Mouse (Mus musculus): ENCODE results near the gene Pdxp.

Pdxp gene

GRCm38 (mm10) chr15:78899740-78900584 lies 13.8 kb upstream of the Pdxp start, which contains the start of gene Sh3bp1:
Gene Sh3bp1, plus strand, starts transcription at chr15:78899768.
- peak; percentile 74 for DNase-seq (ENCODE audit: low spot score)

GRCm38 (mm10) chr15:78900585-78901421 lies 12.9 kb upstream of the Pdxp start:
- no peak for DNase-seq (ENCODE audit: low spot score)

- no peak for DNase-seq (ENCODE audit: low spot score)
These were observed 12.3 kb upstream of the Pdxp start for GRCm38 (mm10) chr15:78901422-78901789.

DNA sequence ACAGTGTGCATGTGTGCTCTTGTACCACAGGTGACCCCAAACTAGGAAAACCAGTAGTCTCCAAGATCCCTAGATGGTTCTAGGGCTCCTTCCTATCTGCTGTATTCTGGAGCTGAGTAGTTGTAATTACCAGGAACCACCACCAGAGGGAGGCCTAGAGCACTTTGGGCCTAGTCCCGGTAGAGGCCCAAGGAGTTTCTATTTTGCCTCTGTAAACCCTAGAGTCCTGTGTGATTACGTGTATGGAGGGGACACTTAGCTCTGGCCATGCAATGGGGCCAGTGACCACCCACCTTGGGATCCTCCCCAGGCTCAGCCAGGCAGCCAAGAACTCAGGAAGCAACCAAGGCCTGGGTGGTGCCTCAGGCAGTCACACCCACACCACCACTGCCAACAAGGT lies 10.5 kb upstream of the Pdxp start:
- peak; percentile 88 for DNase-seq (ENCODE audit: low spot score)

DNA sequence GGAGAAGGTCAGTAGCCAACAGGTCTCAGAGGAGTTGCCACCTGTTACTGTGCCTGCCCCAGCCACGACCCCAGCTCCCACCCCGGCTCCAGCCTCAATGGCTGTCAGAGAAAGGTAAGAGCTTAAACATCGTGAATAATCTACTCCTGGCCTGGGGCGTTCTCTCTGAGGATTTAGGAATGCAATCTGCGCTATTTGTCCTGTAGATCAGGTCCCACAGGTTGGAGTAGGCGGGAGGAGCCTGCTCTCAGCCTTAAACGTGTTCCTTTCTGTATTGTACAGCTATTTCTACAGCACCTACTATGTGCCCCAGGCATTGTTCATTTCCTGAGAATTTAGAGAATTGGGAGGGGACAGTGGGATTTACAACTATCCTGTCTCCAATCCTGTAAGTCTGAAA lies 5.3 kb upstream of the Pdxp start:
- DNase-seq (ENCODE audit: low spot score): no peak

DNA sequence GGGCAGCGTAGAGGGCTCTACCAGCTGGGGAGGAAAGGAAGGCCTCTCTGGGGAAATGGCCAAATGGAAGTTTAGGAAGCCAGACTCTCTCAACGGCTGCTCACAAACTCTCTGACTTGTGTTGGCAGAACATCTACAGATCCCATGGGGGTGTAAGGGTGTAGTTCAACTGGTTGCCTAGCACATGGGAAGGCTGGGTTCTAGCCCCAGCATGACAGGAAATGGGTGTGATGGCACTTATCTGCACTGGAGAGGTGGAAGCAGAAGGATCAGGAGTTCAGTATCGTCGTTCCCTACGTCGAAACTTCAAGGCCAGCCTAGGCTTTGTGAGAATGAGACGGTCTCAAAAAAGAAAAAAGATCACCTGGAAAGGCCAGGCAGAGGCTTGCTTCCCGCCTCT lies 4.7 kb upstream of the Pdxp start:
- no peak for DNase-seq (ENCODE audit: low spot score)

- peak; percentile 69 for DNase-seq (ENCODE audit: low spot score)
These were observed 1.7 kb upstream of the Pdxp start for GRCm38 (mm10) chr15:78912040-78912439.

GRCm38 (mm10) chr15:78914091-78914822 lies 538 bp downstream of the Pdxp start:
- peak; percentile 54 for DNase-seq (ENCODE audit: low spot score)

DNA sequence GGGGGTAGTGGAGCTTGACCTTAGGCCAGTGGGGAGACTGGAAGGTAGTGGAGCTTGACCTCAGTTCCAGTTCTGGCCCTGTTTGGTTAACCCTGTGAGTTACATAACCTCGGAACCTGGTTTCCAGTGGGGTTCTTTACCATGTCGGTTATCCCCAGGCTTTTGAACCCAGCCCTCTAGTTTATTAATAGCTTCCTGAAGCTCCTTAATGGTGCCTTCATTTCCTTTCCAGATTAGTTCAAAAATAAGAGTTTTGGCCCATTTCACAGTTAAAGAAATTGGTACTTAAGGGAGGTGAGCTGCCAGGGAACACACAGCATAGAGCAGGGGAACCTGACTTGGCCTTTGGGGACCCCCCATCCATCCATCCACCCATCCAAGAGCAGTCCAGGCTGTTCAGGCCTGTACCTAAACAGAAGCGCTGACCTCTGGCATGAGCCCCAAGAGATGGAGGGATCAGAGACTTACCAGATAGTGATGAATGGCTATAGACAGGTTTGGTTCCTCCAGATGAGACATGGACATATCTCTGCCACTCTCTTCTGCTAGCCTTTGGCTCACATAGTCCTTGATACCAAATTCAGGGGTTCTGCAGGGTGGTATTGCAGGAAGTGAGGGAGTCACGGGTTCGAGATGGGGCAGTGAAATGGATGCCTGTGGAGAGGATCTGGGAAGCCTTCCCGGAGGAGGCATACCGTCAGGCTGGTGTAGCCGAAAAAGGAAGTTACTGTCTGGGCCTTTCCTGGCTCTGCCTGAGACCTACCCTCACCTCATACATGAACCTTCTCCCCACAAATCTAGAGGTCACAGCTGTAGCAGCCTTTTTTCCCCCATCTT lies 1.3 kb downstream of the Pdxp start:
- DNase-seq (ENCODE audit: low spot score): no peak

DNA sequence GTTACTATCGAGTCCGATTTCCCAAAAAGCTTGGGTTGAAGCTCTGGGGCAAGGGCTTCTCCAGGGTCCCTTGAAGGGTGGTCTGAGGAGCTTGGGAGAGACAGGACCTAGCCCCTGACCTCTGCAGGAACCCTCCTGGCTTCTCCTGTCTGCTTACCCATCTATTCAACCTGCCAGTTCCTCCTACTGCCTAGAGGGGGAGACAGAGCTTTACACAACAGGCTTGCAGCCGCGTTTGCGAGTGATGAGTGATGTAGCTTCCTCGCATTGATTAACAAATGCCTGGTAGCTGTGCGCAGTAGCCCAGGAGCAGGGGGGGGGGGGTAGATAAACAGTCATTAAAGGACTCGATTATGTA lies 1.9 kb downstream of the Pdxp start:
- peak; percentile 93 for DNase-seq (ENCODE audit: low spot score)

DNA sequence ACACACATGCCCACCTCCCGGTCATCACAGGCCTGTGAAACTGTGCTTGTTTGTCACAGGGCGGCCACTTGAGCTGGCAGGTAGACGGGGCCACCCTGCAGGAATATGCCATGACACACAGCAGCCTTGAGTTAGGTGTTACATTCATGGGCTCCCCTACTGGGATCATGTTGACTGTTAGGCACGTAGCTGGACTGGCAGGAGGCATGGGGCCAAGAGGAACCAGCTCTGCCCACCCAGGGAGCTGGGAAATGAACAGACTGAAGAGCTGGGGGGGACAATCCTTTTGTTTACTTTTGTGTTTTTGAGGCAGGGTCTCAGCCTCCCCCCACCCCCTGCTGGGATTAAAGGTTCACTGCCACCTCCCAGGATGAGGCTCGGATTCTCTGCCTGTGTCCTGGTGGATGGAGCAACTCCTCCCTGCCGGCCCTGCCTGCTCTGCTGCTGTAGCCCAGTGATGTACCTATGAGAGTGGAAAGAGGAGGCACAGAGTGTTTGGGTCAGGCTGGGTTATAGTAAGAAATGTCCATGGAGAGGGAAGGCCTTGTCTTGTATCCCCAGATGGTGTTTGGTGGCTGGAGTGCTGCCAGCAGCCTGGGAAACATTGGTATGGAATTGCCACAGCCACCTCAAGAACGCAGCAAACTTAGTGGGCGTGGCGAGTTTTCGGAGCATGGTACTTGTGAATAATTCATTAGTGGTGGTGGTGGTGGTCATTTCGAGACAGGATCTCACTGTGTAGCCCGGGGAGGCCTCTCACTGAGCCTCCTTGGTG lies 2.5 kb downstream of the Pdxp start:
- no peak for DNase-seq (ENCODE audit: low spot score)

GRCm38 (mm10) chr15:78918126-78918525 lies 4.4 kb downstream of the Pdxp start:
- no peak for DNase-seq (ENCODE audit: low spot score)

DNA sequence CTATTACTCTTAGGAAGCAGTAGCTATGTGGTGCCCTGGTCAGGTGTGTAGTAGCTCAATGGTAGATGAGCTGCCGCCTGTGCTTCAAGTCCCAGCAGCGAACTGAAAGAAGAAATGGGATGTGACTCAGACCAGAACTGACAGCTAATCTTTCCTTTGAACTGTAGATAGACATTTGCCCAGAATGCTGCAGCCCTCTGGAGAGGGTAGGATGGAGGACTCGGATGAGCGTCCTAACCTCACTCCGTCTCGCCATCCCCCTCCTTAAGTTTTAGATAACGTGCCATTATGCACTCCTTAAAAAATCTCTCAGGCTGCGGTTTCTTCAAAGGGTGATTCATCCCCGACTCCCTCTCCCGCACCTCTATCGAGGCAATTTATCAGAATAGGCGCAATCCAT lies 6.2 kb downstream of the Pdxp start:
- DNase-seq (ENCODE audit: low spot score): no peak

- DNase-seq (ENCODE audit: low spot score): no peak
These were observed 9.0 kb downstream of the Pdxp start for GRCm38 (mm10) chr15:78922700-78923099.

- DNase-seq (ENCODE audit: low spot score): no peak
These were observed 9.9 kb downstream of the Pdxp start for GRCm38 (mm10) chr15:78923585-78923984.

- DNase-seq (ENCODE audit: low spot score): peak; percentile 44
These were observed 11.4 kb downstream of the Pdxp start for GRCm38 (mm10) chr15:78925129-78925528.

DNA sequence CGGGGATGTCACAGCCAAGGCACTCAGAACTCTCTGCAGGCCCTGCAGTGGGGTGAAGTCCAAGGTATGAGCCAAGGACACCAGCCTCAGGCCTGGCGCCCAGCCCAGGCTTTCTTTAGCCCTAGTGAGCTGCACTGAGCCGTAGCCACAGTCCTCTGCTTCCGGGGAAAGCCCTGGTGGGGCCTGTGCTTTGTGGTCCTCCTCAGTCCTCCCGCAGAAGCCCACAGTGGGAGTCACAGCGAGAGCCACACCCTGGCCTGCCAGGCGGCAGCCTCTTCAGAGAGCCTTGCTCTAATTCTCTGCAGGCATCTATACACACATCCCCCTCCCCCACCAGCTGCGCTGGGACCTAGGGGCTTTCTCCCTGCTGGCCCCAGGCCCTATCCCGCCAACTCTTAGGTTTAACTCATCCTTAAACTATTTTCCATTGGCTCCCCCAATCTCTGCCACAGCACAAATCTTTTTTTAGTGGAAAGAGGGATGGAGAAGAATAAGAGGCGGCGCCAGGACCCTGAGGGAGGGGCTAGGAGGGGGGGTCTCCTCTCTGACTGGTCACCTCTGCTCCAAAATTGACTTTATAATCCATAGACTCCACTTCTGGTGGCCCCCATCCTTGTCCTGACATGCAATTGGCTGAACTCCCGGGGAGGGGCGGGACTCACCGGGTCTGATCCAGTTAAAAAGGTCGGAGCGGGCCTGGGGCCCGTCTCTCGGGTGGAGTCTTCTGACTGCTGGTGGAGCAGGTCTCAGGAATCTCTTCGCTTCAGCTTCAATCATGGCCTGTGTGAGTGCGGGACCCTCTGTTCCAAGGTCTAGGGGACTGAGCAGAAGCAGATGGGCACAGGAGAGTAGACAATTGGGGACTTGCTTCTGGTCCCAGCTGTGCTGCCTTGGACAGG lies 12.6 kb downstream of the Pdxp start, which contains the start of gene Lgals1:
Gene Lgals1 (plus strand): TSS at position 705 of the 899 bp plus-strand sequence.
- peak; percentile 74 for DNase-seq (ENCODE audit: low spot score)

DNA sequence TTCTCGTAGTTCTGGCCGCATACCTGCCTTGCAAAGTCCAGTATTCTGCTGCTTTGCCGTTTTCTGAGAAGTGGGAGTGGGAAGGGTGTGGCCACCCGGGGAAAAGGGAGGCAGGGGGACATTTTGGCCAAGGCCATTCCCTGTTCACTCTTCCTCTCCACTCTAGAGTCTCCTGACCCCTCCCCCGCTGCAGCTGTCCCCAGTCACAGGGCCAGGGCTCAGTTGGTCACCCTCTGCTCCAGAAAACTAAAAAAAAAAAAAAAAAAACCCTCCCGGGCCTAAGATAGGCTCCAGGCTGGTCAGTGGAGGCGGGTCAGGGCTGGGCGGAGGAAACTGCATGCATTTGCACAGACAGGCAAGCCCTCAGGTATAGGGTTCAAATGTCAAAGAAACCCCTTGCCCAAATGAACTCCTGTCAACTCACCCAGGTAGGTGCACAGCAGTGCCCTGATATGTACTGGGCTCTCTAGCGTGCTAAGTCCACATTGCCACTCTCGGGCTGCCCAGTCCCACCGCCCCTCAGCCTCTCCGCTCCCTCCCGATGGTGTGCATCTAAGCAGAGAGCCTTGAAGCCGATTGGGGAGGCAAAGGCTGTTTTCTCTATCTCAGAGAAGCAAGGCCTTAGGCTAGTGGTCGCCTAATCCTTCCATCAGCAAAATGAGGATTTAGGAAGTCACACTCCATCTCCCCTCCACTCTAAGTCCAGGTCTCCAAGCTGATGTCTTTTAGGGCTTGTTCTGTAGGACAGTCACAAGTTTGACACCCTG lies 13.5 kb downstream of the Pdxp start:
- peak; percentile 25 for DNase-seq (ENCODE audit: low spot score)

Measured in embryo, embryonic 10 days (tissue).